Mouse (Mus musculus): ENCODE data around the gene Zcchc7.

- TF ChIP-seq GATA1 (IDR thresholded peaks at IDR 0.05; ENCODE audit: low read length): no peak
- no peak for TF ChIP-seq TAL1 (IDR thresholded peaks at IDR 0.05; ENCODE audit: low read length)
Measured at GRCm38 (mm10) chr4:44970612-44971110, 215.0 kb downstream of the Zcchc7 start.

Data from erythroblast, embryonic 14.5 days (primary cell).